Mouse (Mus musculus) 3T3-L1 (cell line): ENCODE results near the gene 0610030E20Rik.

ENCODE experiments used
- DNase-seq: peaks from one replicate; pipeline ENCODE4 v3.0.0-alpha.2; 2015; ENCODE audit warnings: low read depth, low spot score

Gene 0610030E20Rik

GRCm38 (mm10) chr6:72369557-72369956 lies 22.4 kb downstream of the 0610030E20Rik start:
- peak; percentile 77 for DNase-seq

- peak; percentile 78 for DNase-seq
Observed at GRCm38 (mm10) chr6:72370091-72370490, 23.0 kb downstream of the 0610030E20Rik start.

DNA sequence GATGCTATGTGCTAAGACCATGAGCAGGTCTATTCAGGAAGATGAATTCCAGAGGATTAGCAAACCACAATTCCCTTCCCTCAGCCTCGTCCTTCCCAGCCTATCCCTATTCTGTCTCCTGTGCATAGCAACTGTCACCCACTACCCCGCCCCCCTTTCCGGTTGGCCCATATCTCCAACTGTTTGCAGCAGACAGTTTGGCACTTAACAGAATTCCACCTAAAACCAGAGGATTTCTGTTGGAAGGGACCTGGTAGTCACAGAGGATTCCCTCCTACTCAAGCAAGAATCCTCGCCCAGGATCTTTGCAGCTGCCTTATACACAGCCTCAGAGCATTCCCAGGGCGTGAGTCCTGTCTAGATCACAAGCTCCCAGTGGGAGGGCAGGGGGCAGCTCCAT lies 24.0 kb downstream of the 0610030E20Rik start:
- DNase-seq, result peak; percentile 97

GRCm38 (mm10) chr6:72371571-72371970 lies 24.5 kb downstream of the 0610030E20Rik start:
- DNase-seq, result peak; percentile 87

DNA sequence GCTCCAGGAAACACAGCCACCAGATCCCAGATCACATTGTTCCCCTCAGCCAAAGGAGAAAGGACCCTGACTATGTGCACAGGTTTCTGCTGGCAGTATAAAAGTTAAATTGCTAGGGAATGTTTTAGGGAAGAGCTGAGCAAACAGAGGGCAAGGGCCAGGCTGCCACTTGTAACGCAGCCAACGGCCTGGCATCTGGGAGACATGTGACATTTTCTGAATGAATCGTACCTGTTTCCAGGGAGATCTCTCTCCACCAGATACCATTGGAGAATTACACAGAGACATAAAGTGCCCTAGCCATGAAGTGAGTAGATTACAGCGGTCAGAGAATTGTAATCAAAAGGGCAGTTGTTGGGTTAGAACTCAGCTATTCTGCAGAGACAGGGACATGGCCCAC lies 26.1 kb downstream of the 0610030E20Rik start:
- no peak for DNase-seq

- DNase-seq, result no peak
Observed at GRCm38 (mm10) chr6:72374206-72374605, 27.1 kb downstream of the 0610030E20Rik start.

GRCm38 (mm10) chr6:72374820-72375563 lies 27.9 kb downstream of the 0610030E20Rik start:
- DNase-seq, result no peak

DNA sequence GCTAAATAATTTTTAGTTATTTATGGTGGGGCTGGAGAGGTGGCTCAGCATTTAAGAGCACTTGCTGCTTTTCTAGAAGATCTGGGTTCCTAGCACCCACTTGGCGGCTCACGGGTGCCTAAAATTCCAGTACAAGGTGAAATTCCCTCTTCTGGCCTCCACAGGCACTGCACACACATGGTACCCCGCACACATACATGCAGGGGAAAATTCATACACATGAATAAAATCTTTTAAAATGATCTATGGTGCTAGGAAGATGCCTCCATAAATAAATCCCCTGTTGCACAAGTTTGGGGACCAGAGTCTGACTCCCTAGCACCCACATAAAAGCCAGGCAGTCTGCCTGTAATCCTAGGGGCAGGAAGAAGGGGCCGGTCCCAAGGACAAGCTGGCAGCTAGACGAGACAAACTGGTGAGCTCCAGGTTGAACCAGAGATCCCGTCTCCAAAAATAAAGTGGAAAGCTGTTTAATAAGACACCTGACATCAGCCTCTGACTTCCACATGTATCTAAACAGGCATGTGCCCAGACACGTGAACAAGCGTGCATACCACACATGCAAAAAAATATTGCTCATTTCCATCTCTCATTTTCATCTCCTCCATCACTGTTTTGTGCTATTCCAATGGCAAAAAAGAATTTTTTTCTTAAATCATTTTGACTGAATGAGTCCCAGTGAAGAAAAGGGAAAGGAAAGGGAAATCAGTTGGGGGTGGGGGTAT lies 31.6 kb downstream of the 0610030E20Rik start:
- no peak for DNase-seq

- DNase-seq, result peak; percentile 78
Observed at GRCm38 (mm10) chr6:72379377-72380130, 32.4 kb downstream of the 0610030E20Rik start.

- DNase-seq, result peak; percentile 78
Observed at GRCm38 (mm10) chr6:72380131-72380770, 33.1 kb downstream of the 0610030E20Rik start, which contains the start of gene Vamp5. TSS of gene Vamp5 (minus strand) at chr6:72380468.

- no peak for DNase-seq
Observed at GRCm38 (mm10) chr6:72382494-72382893, 35.4 kb downstream of the 0610030E20Rik start.

DNA sequence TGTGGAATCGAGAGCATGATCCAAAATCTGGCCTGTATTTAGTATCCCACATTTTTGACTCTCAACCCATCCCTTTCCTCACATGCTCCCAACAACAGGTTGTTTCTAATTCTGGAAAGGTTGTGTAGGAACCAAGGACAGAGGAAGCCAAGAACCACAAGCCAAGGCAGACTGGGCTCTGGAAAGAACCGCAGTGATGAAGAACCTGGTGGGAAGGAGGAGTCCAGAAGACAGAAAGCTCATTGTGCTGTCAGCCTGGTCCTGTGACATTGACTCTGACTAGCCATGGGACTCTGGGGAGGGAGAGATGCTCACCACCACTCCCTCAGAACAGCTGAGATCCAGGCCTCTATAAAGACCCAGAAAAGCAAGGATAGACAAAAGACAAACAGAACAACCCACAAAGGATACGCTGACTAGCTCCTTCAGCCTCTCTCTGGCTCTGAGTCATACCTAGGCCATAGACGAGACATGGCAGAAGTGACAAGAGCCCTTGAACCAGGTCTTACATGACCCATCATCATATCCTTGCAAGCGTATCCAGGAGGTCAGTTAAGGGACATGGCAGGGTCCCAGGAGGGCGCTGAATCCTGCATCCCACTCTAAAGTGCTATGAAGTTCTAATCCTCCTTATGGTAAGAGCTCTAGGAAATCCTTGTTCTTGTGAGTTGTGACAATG lies 36.2 kb downstream of the 0610030E20Rik start:
- no peak for DNase-seq

GRCm38 (mm10) chr6:72383952-72384351 lies 36.8 kb downstream of the 0610030E20Rik start:
- DNase-seq, result no peak

DNA sequence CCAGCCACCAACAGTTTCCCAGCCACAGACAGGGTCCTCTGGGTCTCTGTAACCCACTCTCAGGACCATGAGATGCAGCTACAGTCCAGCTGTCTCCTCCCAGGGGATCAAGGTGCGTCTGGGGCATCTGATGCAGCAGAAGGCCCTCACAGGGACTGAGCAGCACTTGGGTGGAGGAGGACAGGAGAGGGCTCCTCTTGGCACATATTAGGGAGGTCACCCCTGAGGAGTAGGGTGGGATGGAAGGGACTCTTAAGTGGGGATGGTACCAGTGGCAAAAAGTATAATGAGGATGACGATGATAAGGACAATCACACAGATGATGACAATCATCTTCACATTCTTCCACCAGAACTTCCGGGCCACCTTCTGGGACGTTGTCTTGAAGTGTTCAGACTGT lies 38.1 kb downstream of the 0610030E20Rik start:
- DNase-seq, result no peak

GRCm38 (mm10) chr6:72386561-72386960 lies 39.4 kb downstream of the 0610030E20Rik start:
- DNase-seq, result no peak

DNA sequence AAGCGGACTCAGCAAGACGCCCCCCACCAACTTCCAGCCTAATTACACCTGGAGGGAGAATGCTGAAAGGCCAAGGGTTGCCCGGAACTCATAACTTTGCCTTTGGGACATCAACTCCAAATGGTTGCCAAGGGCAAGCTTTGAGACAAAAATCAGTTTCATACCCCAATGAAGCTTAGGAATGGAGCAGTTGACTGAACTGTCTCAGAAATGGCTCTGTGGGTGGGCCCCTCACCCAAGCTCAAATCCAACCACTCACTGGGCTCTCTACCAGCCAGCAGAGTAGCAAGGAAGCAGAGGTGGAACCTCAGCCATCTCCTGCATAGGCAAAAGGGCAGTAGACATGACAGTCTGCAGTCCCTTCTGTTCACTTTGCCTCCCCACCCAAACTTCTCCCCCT lies 40.7 kb downstream of the 0610030E20Rik start:
- DNase-seq, result no peak

DNA sequence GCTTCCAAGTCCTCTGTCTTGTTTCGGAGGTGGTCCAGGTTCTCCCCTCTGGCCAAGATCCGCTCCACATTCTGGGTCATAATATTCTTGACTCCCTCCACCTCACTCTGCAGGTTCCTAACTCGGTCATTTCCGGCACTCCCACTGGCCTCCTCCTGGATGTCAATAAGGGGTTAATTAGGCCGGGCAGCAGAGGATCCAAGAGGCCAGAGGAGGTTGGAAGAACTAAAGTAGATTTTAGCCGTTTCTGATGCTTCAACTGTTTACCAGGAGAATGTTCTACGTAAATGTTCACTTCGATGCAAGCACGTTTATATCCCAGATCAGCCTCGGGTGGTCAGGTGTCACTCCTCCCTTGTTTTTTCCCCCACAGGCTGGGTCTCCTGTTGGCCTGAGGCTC lies 41.1 kb downstream of the 0610030E20Rik start:
- DNase-seq, result no peak

- DNase-seq, result no peak
Observed at GRCm38 (mm10) chr6:72388791-72389329, 41.7 kb downstream of the 0610030E20Rik start.

GRCm38 (mm10) chr6:72389471-72389940 lies 42.4 kb downstream of the 0610030E20Rik start:
- no peak for DNase-seq

DNA sequence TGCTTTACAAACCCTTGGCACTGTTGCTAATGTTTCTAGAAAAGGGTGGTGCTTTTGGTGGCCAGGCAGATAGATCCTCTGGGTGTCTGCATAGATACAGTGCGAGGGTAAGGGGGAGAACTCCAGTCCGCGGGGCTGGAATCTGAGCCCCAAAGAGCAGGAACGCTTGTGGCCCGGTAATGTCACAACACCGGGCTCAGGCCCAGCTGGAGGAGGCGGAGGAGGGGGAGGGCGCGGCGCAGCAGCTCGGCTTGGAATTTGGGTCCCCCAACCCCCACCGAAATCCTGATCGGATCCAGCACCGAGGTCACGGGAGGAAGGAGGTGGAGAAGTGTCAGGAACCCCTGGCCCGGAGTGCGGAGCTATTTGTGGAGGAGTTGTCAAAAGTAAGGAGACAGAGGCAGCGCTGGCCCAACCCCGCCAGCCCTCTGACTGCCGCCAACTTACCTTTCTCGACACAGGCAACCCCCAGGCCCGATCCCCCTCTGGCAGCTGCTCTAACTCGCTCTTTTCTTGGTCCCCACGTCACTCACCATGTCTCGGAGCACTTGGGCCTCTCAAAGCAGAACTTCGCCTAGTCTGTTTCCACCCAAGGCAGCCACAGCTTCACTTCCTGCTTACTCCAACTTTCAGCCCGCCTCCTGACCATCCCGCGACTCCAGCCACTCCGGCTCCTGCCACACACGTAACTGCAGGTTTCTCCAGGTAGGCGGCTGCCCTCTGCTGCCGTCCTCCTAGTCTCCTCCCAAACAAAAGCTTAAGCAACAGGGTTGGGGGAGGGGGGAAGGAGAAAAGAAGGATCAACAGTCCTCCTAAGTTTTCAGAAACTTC lies 43.0 kb downstream of the 0610030E20Rik start, which contains the start of gene Vamp8:
Gene Vamp8, minus strand, starts transcription at position 763 of the 831 bp plus-strand sequence.
- peak; percentile 76 for DNase-seq
